Mouse (Mus musculus) gastrocnemius, adult 2 months (tissue): ENCODE measurements around the gene Cox10. TPM values are rescaled to one million over a fixed set of nuclear protein-coding genes. Genes with fewer than 3 reads are reported as not detected.

Experiments
- DNase-seq: peaks from one replicate; pipeline ENCODE4 v3.0.0; 2022
- H3K27ac ChIP-seq: fragments of 200-600 bp; 2 replicates; pipeline ENCODE4 v1.8.1; 2022; ENCODE audit warnings: mild to moderate bottlenecking
- H3K4me3 ChIP-seq: fragments of 200-600 bp; 2 replicates; pipeline ENCODE4 v1.8.1; 2022; ENCODE audit warnings: mild to moderate bottlenecking, moderate library complexity
- CTCF ChIP-seq: fragments of 200-600 bp; IDR thresholded peaks from 2 replicates; pipeline ENCODE4 v1.8.1; 2022; ENCODE audit warnings: antibody characterized with exemption, mild to moderate bottlenecking, moderate library complexity
- intact Hi-C: fragments of 180-260 bp; cut with DNase I; formaldehyde crosslinking; loops from one replicate; pipeline ENCODE4 v1.15.1; 2025
- total RNA-seq, 2 experiments: library from RNA; stranded (reverse); gene quantifications; 2 replicates each; pipeline ENCODE4 v1.2.3; 2021

Cox10 gene
- total RNA-seq, 2 experiments from 2014 or later = 37.3 to 51.9 TPM

DNA sequence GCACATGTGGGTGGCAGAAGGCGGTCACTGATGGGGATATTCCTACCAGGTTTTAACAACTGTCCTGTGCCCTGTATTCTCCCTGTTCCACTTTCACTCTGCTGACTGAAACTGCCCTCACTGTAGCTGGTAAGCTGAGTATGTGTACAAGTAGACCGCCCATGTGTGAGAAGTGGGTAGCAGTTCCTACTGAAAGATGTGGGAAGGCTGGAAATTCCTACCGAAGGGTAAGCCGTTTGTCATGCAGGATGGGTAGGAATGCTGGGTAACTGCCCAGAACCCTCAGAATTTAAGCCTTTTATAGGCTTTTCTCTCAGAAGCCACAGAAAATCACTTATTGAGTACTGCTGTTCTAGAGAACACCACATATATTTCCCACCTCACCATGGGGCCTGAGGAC, 75.1 kb downstream of the Cox10 start:
- no peak for TF ChIP-seq CTCF
- no peak for DNase-seq
- Histone ChIP-seq H3K27ac (no peak overlapping the region), H3K4me3 (no peak overlapping the region)
- intact Hi-C loops = no loop called here

DNA sequence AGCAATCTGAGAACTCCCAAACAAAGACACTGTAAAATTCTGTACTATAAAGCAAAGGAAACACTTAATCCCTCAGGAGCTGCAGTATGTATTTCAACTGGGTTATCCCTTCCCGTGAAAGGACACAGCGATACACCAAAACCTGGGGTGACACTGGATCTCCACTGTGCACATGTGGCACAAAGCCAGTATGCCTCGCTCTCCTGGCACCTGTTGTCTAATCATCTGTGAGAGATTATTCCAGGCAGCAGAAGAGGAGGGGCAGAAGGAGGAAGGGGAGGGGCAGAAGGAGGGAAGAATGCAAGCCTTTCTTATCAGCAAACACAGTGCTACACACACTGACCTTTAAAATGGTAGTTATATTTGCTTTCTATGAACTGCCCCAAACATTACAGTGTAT, 75.8 kb downstream of the Cox10 start:
- Histone ChIP-seq H3K4me3 (no peak overlapping the region), H3K27ac (no peak overlapping the region)
- DNase-seq = peak; percentile 49
- no peak for TF ChIP-seq CTCF
- intact Hi-C loops = no loop called here

DNA sequence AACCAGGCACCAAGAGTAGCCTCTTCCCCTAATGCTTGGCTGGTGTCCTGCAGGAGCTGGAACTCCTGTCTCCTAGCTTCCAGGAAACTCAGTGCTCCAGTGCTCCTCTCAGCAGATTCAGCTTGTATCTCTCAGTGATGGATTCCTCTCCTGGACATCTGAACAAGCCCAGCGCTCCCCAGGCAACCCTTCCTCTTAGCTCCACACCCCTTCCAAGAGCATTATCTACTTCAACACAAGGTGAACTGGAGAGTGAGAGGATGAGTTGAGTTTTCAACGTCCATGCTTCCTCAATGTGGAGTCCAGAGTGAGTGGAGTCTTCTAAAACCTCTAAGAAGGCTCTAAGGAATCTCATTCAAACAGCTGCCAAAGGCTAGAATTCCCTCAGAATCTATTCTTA, 76.6 kb downstream of the Cox10 start:
- no peak for DNase-seq
- no peak for TF ChIP-seq CTCF
- no peak overlapping the region for H3K4me3 ChIP-seq
- intact Hi-C loops = no loop called here
- no peak overlapping the region for H3K27ac ChIP-seq

- H3K27ac ChIP-seq = no peak overlapping the region
These were observed 78.2 kb downstream of the Cox10 start for GRCm38 (mm10) chr11:64001111-64001510.

GRCm38 (mm10) chr11:64000200-64000794, 79.0 kb downstream of the Cox10 start:
- Histone ChIP-seq H3K4me3 (no peak overlapping the region), H3K27ac (no peak overlapping the region)
- intact Hi-C loops = no loop called here
- TF ChIP-seq CTCF = no peak
- DNase-seq = no peak

More at GRCm38 (mm10) chr11:64001111-64001510, 78.2 kb downstream of the Cox10 start:
- no peak overlapping the region for H3K4me3 ChIP-seq
- TF ChIP-seq CTCF = no peak
- intact Hi-C loops = no loop called here
- DNase-seq = no peak

DNA sequence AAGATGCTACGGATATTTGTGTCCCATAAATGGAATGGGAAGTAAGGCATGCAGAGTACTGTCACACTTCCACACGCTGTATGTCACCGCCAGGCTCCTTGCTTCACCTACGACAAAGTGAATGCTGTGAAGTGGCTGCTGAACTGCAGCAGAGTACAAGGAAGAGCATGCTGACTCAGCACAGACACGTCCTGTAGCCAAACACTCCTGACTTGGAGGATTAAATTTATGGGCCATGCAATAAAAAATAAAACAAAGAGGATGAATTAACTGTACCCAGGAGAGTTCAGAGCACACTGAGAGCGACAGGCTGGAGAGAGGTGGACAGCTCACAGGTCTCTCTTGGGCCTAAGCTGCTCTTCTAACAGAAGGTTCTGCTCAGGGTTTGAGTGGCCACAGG, 79.8 kb downstream of the Cox10 start:
- Histone ChIP-seq H3K27ac (no peak overlapping the region), H3K4me3 (no peak overlapping the region)
- no peak for DNase-seq
- no peak for TF ChIP-seq CTCF
- intact Hi-C loops = loop anchor here (5.0 kb wide), 1 partner anchor 33 kb away; no protein-coding TSS in a partner anchor

GRCm38 (mm10) chr11:63991958-63992357, 87.3 kb downstream of the Cox10 start:
- no peak for DNase-seq
- intact Hi-C loops = no loop called here
- Histone ChIP-seq H3K27ac (no peak overlapping the region), H3K4me3 (no peak overlapping the region)
- no peak for TF ChIP-seq CTCF

GRCm38 (mm10) chr11:63990759-63991158, 88.5 kb downstream of the Cox10 start:
- H3K4me3 ChIP-seq = no peak overlapping the region
- TF ChIP-seq CTCF = no peak
- intact Hi-C loops = no loop called here
- H3K27ac ChIP-seq = no peak overlapping the region
- peak; percentile 10 for DNase-seq

DNA sequence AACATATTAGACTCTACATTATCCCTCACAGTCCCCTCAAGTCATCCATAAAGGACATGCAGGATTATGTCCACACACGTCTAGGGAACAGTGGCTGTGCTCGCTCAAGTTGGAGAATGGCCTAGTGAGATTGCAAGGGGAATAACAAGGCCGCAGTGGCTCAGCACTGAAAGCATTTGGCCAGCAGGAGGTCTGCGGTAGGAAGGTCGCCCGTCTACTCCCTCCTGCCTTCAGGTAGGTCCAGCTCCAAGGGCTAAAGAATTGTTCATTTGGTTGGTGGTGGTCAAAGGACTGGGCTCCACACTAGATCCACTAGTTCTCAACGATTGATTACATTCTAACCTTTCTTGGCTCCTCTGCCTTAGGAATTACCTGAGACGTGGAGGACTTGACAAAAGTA, 89.0 kb downstream of the Cox10 start:
- no peak overlapping the region for H3K4me3 ChIP-seq
- DNase-seq = no peak
- no peak overlapping the region for H3K27ac ChIP-seq
- TF ChIP-seq CTCF = no peak
- intact Hi-C loops = no loop called here

GRCm38 (mm10) chr11:63988991-63989860, 90.0 kb downstream of the Cox10 start:
- Histone ChIP-seq H3K4me3 (no peak overlapping the region), H3K27ac (no peak overlapping the region)
- peak; percentile 15 for DNase-seq
- no peak for TF ChIP-seq CTCF
- intact Hi-C loops = no loop called here

DNA sequence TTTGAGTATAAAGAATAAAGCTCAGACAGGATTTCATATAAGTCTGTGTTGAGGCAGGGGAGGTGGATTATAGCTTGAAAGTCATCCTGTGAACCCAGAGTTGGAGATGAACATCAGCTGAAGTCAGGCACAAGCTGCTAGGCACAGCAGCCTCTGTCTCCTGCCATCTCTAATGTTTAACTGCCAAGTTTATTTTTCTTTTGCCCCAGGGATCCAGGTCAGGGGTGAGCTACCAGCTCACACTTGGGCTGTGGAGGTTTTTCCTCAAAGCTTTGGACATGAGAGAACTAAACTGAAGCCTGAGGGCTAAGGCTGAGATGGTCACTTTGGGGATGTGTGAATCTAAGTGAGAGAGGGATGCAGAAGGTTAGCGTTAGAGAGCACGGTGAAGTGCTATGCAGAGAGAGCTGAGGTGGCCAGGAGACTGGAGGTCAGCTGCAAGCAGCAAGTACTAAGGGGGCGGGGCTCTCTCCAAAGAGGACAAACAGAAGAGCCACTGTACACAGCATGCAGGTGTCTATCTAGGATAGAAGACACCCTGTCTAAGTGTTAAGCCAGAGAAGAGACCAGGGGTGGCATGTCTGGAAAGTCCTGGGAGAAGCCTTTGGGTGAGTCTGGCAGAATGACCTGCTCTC, 91.1 kb downstream of the Cox10 start:
- intact Hi-C loops = no loop called here
- Histone ChIP-seq H3K27ac (no peak overlapping the region), H3K4me3 (no peak overlapping the region)
- DNase-seq = no peak
- no peak for TF ChIP-seq CTCF

- intact Hi-C loops = no loop called here
- H3K4me3 ChIP-seq = no peak overlapping the region
- H3K27ac ChIP-seq = no peak overlapping the region
- no peak for TF ChIP-seq CTCF
- no peak for DNase-seq
These were observed 92.6 kb downstream of the Cox10 start for GRCm38 (mm10) chr11:63986710-63987109.

DNA sequence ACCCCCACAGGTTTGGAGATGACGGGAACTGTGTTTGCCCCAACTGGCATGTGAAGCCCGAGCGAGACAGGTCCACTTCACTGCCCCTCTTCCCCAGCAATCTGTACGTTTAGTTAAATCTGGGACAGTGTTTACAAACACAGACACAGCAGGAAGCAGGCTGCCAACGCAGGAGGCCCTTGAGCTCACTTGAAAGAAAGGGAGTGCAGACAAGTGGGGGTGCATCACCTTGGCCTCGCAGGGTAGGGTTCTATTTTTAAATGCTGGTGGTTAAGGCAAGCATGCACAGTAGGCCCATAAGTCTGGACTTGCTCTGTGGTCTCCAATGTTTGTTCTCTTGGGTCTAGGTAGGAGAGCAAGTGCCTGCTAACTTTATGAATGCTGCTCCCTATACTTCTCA, 93.8 kb downstream of the Cox10 start:
- TF ChIP-seq CTCF = no peak
- intact Hi-C loops = no loop called here
- H3K27ac ChIP-seq = no peak overlapping the region

More for the DNA sequence above, 93.8 kb downstream of the Cox10 start:
- DNase-seq = no peak
- H3K4me3 ChIP-seq = no peak overlapping the region
